Mouse (Mus musculus) brain, embryonic 14.5 days (tissue): ENCODE data around the gene Gm3417. TPM values are rescaled to one million over a fixed set of nuclear protein-coding genes. Genes with fewer than 3 reads are reported as not detected.

Source experiments
- DNase-seq: peaks from one replicate; pipeline ENCODE4 v3.0.0-alpha.2; 2011; ENCODE audit warnings: low read depth
- CTCF ChIP-seq: fragments of 200-500 bp; IDR thresholded peaks from 2 replicates; pipeline ENCODE4 v1.5.1; 2012; ENCODE audit warnings: inconsistent platforms, mild to moderate bottlenecking, moderate library complexity, borderline replicate concordance; ENCODE audit not compliant: insufficient read depth, insufficient read length; ENCODE audit errors: extremely low read depth
- POLR2A ChIP-seq: fragments of 200-500 bp; IDR thresholded peaks from 2 replicates; pipeline ENCODE4 v1.6.1; 2012; ENCODE audit warnings: mild to moderate bottlenecking, inconsistent platforms, borderline replicate concordance; ENCODE audit not compliant: poor library complexity, insufficient read depth, insufficient read length, severe bottlenecking; ENCODE audit errors: extremely low read depth
- polyA plus RNA-seq: library from polyadenylated mRNA; depleted of rRNA; stranded (reverse); fragments of >200 nt; gene quantifications from 2 replicates; pipeline ENCODE4 v1.2.3, GENCODE M21; 2012; rRNA removed

Gene Gm3417
- polyA plus RNA-seq, 1 experiment: not detected

DNA sequence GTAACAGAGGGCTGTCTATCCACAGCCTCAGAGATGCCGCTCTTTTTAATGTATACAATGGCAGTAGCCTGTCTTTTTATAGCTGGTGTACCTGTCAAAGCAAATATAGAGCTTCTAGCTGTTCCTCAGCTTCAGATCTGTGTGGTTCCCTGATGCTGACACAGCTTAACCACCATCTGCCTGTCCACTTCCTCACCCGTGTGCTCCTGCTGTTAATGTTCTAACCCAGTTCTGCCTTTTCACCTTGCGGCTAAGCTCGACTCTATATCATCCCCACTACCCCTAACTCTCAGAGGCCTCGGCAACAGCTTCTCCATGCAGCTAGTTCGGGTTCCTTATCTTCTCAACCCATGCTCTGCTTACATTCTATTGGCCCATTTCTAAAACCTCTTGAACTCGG is 47.9 kb downstream of the Gm3417 start:
- no peak for DNase-seq
- TF ChIP-seq CTCF: no peak
- TF ChIP-seq POLR2A: no peak

DNA sequence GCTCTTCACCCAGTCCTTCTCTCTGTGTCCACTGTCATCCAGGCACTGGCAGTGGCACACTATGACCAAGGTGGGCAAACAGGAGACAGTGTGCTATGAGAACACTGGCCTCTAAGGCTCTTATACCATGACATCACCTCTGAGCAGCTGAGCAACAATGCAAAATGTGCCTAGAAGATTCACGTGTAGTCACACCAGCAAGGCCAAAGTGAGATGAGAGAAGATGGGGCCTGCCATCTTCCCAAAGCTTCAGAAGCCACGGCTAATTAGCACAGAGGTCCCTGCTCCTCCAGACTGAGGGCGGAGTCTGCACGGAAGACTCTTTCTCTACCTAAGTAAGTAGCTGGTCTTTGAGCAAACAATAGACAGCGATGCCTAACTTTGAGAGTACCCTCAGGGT is 50.0 kb downstream of the Gm3417 start:
- TF ChIP-seq POLR2A: no peak
- TF ChIP-seq CTCF: no peak

DNA sequence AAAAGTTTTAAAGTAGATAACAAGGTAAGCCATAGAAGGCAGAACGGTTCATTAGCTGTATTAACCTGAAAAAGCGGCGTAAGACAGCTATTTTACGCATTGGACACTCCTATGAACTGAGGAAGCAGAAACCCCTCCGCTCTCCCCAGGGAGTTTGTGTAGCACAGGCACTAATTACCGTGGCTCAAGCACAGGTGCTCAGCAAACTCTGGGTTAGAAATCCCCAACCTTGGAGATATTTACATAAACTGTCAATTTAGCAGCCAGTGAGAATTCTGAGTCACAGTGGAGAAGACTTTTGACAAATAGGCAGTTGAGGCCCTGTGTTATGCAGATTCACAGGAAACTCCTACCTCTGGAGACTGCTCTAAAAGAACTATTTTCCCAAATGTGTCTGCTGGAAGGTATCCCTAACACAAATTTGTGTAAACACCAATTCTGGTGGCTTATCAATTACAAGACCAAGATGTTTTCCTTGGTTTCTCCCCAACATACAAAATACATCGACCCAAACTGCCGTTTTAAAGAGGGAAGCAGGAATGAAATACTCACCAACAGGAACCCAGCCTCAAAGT is 50.9 kb downstream of the Gm3417 start:
- no peak for DNase-seq
- TF ChIP-seq POLR2A (no peak), CTCF (no peak)

More for the DNA sequence above, 50.0 kb downstream of the Gm3417 start:
- no peak for DNase-seq

DNA sequence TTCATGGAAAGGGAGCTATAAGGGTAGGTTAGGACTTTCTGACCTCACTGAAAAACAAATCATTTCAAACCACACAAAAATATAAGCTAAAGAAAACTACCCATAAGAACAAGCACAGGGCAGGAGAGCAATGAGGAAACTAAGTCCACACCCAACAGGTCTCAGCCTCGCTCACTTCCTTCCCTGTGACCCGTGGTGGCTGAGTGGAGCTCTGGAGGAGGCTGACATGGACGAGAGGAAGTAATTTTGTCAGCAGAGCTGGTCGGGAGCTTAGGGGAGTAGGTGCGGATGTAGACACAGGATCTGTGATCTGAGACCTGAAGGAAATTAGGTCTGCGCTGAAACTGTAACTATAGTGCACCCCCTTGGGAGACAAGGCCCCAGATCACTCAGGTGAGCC is 57.0 kb downstream of the Gm3417 start:
- TF ChIP-seq CTCF: no peak
- no peak for TF ChIP-seq POLR2A
- DNase-seq: no peak

DNA sequence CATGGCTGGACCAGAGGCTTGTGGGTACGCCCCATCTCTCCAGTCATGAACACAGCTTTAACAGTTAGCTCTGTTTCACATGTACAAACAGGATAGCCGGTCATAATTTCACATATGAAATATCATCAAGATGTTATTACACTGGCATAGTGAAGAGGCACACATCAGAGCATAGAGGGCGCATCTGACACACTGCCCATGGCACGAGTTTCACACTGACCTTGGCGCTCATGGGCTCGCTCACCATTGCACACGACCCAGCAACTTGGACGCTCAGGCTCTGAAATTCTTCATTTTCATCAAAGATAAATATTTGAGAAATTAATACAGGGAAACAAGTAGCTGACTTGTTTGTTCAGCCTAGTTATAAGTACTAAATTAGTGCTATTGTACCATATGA is 60.7 kb downstream of the Gm3417 start:
- no peak for TF ChIP-seq POLR2A
- no peak for TF ChIP-seq CTCF
- no peak for DNase-seq

DNA sequence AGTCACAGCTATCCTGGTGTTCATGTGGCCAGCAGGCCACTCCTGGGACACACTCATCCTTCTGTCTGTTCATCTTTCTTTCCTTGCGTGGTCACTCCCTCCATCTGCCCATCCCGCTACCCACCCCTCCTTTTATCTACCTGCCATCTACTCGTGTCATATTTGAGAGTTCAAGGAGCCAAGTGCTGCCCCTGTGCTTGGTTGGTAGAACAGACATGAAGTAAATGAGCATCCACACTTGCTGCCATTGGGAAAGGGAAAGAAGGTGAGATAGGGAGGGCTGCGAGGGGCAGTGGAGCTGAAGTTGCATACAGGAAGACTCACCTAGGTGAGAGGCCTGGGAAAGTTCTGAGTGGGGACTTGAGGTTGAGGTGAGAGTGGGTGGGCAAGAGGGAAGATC is 64.2 kb downstream of the Gm3417 start:
- DNase-seq: no peak
- TF ChIP-seq CTCF (no peak), POLR2A (no peak)

Other genes with a start within 250 kb of the Gm3417 start
- gene Wdr27, start 35.6 kb downstream of the Gm3417 start, polyA plus RNA-seq: 4.7 and 5.1 TPM in 2 replicates
- 18.7 and 22.3 TPM in 2 replicates for gene 1600012H06Rik, start 35.6 kb downstream of the Gm3417 start, polyA plus RNA-seq
- gene Phf10, start 17.5 kb downstream of the Gm3417 start, polyA plus RNA-seq: 65.6 and 67.1 TPM in 2 replicates
- 16.5 and 23.3 TPM in 2 replicates for gene 9030025P20Rik, start 322 bp downstream of the Gm3417 start, polyA plus RNA-seq
- gene Gm3435, start 31.4 kb upstream of the Gm3417 start, polyA plus RNA-seq: 6.2 and 9.0 TPM in 2 replicates
- 87.7 and 107 TPM in 2 replicates for gene Ermard, start 62.4 kb upstream of the Gm3417 start, polyA plus RNA-seq
- 0.31 TPM in 1 of 2 replicates, not detected in the other for gene Tcte3, start 62.7 kb upstream of the Gm3417 start, polyA plus RNA-seq
- gene Gm3448, start 62.7 kb upstream of the Gm3417 start, polyA plus RNA-seq: 3.4 and 4.7 TPM in 2 replicates